Mouse (Mus musculus): ENCODE measurements around the gene Cd24a. TPM values are rescaled to one million over a fixed set of nuclear protein-coding genes. Genes with fewer than 3 reads are reported as not detected.

Cd24a gene
- total and polyA plus RNA-seq, 3 experiments: 469 to 2,766 (median 2,120) TPM

GRCm38 (mm10) chr10:43629216-43629615 lies 51.1 kb downstream of the Cd24a start:
- H3K27ac ChIP-seq (ENCODE audit: insufficient read depth, low read depth): no peak overlapping the region
- H3K4me1 ChIP-seq (ENCODE audit: control insufficient read depth in 1 of 2, insufficient read depth in 2 of 2): peaks cover 0 to 4% of the 10 kb centered on the region in 2 experiments; a peak in 1 of 4 replicates
- in situ Hi-C loops (cut with MboI; ENCODE audit: low pct_ligation_motif_present, low pct_unique_long_range_greater_than_20kb, low sequenced_read_pairs): no loop called here

GRCm38 (mm10) chr10:43629857-43630256 lies 51.8 kb downstream of the Cd24a start:
- DNase-seq (ENCODE audit: extremely low read depth): no peak
- H3K9me3 ChIP-seq (replicated peaks; ENCODE audit: low read length): peaks cover 8% of the 10 kb centered on the region
- H3K4me2 ChIP-seq (ENCODE audit: insufficient read depth, low read depth, poor library complexity, severe bottlenecking): no peak overlapping the region
- no peaks in the 10 kb centered on the region for H3K36me3 ChIP-seq (replicated peaks in 1 of 2; ENCODE audit: control insufficient read depth in 1 of 2, insufficient read depth in 1 of 2, low read length in 1 of 2)
- no peak overlapping the region for H3K27ac ChIP-seq (ENCODE audit: insufficient read depth, low read depth)
- no peak for TF ChIP-seq USF2 (conservative IDR thresholded peaks at IDR 0.05; ENCODE audit: low read depth, low read length)
- TF ChIP-seq MEF2A (IDR thresholded peaks at IDR 0.05; ENCODE audit: borderline replicate concordance, low read depth, low read length): no peak
- no peak for TF ChIP-seq SIN3A (IDR thresholded peaks at IDR 0.05; ENCODE audit: low read length)
- TF ChIP-seq ELF1 (IDR thresholded peaks at IDR 0.05; ENCODE audit: low read depth, low read length): no peak
- no peak for TF ChIP-seq MXI1 (IDR thresholded peaks at IDR 0.05; ENCODE audit: low read depth, low read length)
- no peak for TF ChIP-seq BHLHE40 (IDR thresholded peaks at IDR 0.05; ENCODE audit: low read depth, low read length)
- TF ChIP-seq CTCF (conservative IDR thresholded peaks at IDR 0.05 in 1 of 2, IDR thresholded peaks at IDR 0.05 in 1 of 2; ENCODE audit: low read depth in 2 of 2, low read length in 2 of 2): no peak
- no peak for TF ChIP-seq RAD21 (IDR thresholded peaks at IDR 0.05; ENCODE audit: low read depth, low read length)
- TF ChIP-seq TBP (conservative IDR thresholded peaks at IDR 0.05; ENCODE audit: low read depth, low read length): no peak
- no peak for TF ChIP-seq ZKSCAN1 (IDR thresholded peaks at IDR 0.05; ENCODE audit: borderline replicate concordance, low read depth, low read length)
- TF ChIP-seq CHD1 (IDR thresholded peaks at IDR 0.05; ENCODE audit: low read depth, low read length): no peak
- no peak for TF ChIP-seq USF1 (IDR thresholded peaks at IDR 0.05; ENCODE audit: low read depth, low read length)
- no peak for TF ChIP-seq POLR2AphosphoS2 (IDR thresholded peaks at IDR 0.05; ENCODE audit: low read depth, low read length)
- TF ChIP-seq HCFC1 (IDR thresholded peaks at IDR 0.05; ENCODE audit: low read depth, low read length): no peak
- TF ChIP-seq E2F4 (IDR thresholded peaks at IDR 0.05; ENCODE audit: insufficient replicate concordance, low read depth, low read length): no peak
- in situ Hi-C loops (cut with MboI; ENCODE audit: low pct_ligation_motif_present, low pct_unique_long_range_greater_than_20kb, low sequenced_read_pairs): no loop called here
- H3K4me3 ChIP-seq (replicated peaks in 1 of 3; ENCODE audit: low read depth in 2 of 3, low read length in 2 of 3, poor library complexity in 1 of 3): no peak overlapping the region
- H3K4me1 ChIP-seq (ENCODE audit: control insufficient read depth in 1 of 2, insufficient read depth in 2 of 2): peaks cover 0 to 4% of the 10 kb centered on the region in 2 experiments; a peak in 1 of 4 replicates
- no peaks in the 10 kb centered on the region for H3K79me2 ChIP-seq (replicated peaks; ENCODE audit: control insufficient read depth, extremely low read depth, insufficient read depth, poor library complexity, severe bottlenecking)
- dilution Hi-C loops (cut with MboI; ENCODE audit: extremely low pct_ligation_motif_present, extremely low pct_unique_long_range_greater_than_20kb, low sequenced_read_pairs): no loop called here
- H3K27me3 ChIP-seq (replicated peaks): no peaks in the 10 kb centered on the region
- no peak overlapping the region for H3K9ac ChIP-seq (ENCODE audit: insufficient read depth, low read depth)

More at GRCm38 (mm10) chr10:43629216-43629615, 51.1 kb downstream of the Cd24a start:
- DNase-seq (ENCODE audit: extremely low read depth): no peak
- no peaks in the 10 kb centered on the region for H3K79me2 ChIP-seq (replicated peaks; ENCODE audit: control insufficient read depth, extremely low read depth, insufficient read depth, poor library complexity, severe bottlenecking)
- no peaks in the 10 kb centered on the region for H3K36me3 ChIP-seq (replicated peaks in 1 of 2; ENCODE audit: control insufficient read depth in 1 of 2, insufficient read depth in 1 of 2, low read length in 1 of 2)
- peaks cover 8% of the 10 kb centered on the region for H3K9me3 ChIP-seq (replicated peaks; ENCODE audit: low read length)
- dilution Hi-C loops (cut with MboI; ENCODE audit: extremely low pct_ligation_motif_present, extremely low pct_unique_long_range_greater_than_20kb, low sequenced_read_pairs): no loop called here
- H3K4me3 ChIP-seq (replicated peaks in 1 of 3; ENCODE audit: low read depth in 2 of 3, low read length in 2 of 3, poor library complexity in 1 of 3): no peak overlapping the region
- no peak overlapping the region for H3K9ac ChIP-seq (ENCODE audit: insufficient read depth, low read depth)
- no peaks in the 10 kb centered on the region for H3K27me3 ChIP-seq (replicated peaks)
- no peak for TF ChIP-seq RCOR1 (conservative IDR thresholded peaks at IDR 0.05; ENCODE audit: low read depth, low read length)
- TF ChIP-seq RAD21 (IDR thresholded peaks at IDR 0.05; ENCODE audit: low read depth, low read length): no peak
- no peak for TF ChIP-seq NELFE (IDR thresholded peaks at IDR 0.05; ENCODE audit: low read depth, low read length)
- TF ChIP-seq ELF1 (IDR thresholded peaks at IDR 0.05; ENCODE audit: low read depth, low read length): no peak
- no peak for TF ChIP-seq MAX (IDR thresholded peaks at IDR 0.05; ENCODE audit: low read length)
- no peak for TF ChIP-seq TBP (conservative IDR thresholded peaks at IDR 0.05; ENCODE audit: low read depth, low read length)
- H3K4me2 ChIP-seq (ENCODE audit: insufficient read depth, low read depth, poor library complexity, severe bottlenecking): no peak overlapping the region
